Mouse (Mus musculus): ENCODE data around the gene Gm9639. TPM values are rescaled to one million over a fixed set of nuclear protein-coding genes. Genes with fewer than 3 reads are reported as not detected.
"Not testable (repeated sequence)": the region's sequence is repeated elsewhere in the genome, so short reads cannot be mapped to it uniquely, and the experiment has no call there.

Gm9639 gene
- polyA plus RNA-seq (2015; fragmentation: Nextera tagmentation; extraction: Ambion mirVana) = not detected in 2 replicates

DNA sequence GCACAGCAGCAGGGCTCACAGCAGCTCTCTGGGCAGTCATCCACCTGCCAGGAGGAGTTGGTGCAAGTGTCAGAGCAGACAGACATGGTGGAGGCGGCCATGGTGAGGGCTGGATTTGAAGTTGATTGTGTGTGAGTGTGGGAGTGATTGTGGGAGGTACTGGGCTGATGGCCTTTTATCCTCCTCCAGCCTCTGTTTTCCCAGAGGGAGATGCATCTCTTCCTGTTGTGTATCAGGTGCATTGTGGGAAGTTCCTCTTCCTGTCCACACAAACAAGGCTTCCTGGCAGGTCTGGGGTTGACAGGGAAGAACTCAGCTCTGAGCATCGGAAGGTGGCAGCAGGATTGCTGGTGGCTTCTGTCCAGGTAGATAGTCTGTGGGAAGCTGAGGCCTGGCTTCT is at the start of gene Gm9639:
Gene Gm9639 (minus strand): TSS at position 101 of the 400 bp plus-strand sequence.
- Histone ChIP-seq H3K4me1 (replicated peaks) (no peaks in the 10 kb centered on the region), H3K9me3 (no peaks in the 10 kb centered on the region), H3K27ac (replicated peaks) (no peak within 1 kb of the TSS), H3K9ac (no peak within 1 kb of the TSS), H3K36me3 (no peaks in the 10 kb centered on the region), H3K27me3 (no peaks in the 10 kb centered on the region), H3K4me2 (no peak within 1 kb of the TSS), H3K4me3 (no peak within 1 kb of the TSS)
- ATAC-seq (ENCODE audit: low FRiP score, low read depth) = no peak
- 68% methylated on average over 2 of the region's 2 CpGs for WGBS

DNA sequence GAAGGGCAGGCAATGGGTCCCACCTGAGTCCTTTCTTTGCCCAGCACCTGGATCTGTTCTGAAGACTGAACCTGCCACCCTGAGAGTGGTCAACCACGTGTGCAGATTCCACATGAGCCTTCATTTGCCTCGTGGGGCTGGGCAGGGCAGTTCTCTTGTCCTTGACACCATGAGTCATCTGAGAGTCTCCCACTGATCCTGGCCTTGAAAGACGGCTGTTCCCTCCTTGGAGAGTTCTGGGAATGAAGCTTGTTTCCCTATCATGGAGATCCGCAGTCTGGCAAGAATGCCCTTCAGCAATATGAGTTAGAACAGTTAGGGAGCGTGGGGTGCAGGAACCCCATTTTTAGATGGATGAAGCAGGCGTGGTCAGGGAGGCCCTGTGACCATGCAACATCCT is 44.1 kb upstream of the Gm9639 start:
- WGBS = 82% methylated on average over 6 of the region's 6 CpGs
- Histone ChIP-seq H3K4me1 (replicated peaks) (no peaks in the 10 kb centered on the region), H3K9ac (no peak overlapping the region), H3K4me2 (no peak overlapping the region), H3K36me3 (no peaks in the 10 kb centered on the region), H3K9me3 (peaks cover 6% of the 10 kb centered on the region; the same call in 1 of the 2 replicates), H3K4me3 (no peak overlapping the region), H3K27ac (replicated peaks) (no peak overlapping the region), H3K27me3 (no peaks in the 10 kb centered on the region)
- no peak for ATAC-seq (ENCODE audit: low FRiP score, low read depth)

DNA sequence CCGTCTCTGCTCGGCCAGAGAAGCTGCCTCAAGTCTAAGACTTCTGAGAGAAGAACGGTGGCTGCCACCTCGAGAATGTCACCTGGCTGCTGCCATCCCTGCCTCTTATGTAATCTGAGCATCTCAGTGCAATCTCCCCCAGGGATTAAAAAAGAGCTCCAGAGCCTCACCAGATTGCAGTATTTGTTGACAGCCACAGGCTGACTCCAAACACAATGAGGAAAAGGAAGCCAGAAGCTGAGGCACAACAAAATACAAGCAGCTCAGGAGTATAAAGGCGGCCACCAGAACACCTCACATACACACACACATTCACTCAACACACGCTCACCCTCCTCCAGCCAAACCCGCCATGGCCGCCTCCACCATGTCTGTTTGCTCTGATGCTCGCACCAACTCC is 40.8 kb upstream of the Gm9639 start, which contains the start of gene Krtap10-10:
Gene Krtap10-10 (plus strand): TSS at position 301 of the 400 bp plus-strand sequence.
- no peak for ATAC-seq (ENCODE audit: low FRiP score, low read depth)
- no peaks in the 10 kb centered on the region for H3K9me3 ChIP-seq
- H3K4me3 ChIP-seq = no peak within 1 kb of the TSS
- no peaks in the 10 kb centered on the region for H3K36me3 ChIP-seq
- WGBS = 63% methylated on average over 9 of the region's 9 CpGs
- H3K4me1 ChIP-seq (replicated peaks) = no peaks in the 10 kb centered on the region
- no peak within 1 kb of the TSS for H3K27ac ChIP-seq (replicated peaks)
- no peaks in the 10 kb centered on the region for H3K27me3 ChIP-seq
- H3K4me2 ChIP-seq = no peak within 1 kb of the TSS
- no peak within 1 kb of the TSS for H3K9ac ChIP-seq

DNA sequence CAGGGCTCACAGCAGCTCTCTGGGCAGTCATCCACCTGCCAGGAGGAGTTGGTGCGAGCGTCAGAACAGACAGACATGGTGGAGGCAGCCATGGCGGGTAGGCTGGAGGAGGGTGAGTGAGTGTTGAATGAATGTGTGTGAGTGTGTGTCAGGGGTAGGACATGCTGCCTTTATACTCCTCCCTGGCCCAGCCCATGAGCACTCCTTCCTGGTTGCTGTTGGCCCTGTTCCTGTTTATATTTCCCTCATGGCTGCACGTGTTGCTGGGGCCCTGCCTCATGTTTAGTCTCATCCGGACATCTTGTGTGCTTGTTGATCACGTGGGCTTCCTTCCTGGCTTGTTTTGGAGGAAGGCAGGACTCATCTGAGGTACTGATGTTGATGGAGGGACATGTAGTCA is 32.1 kb upstream of the Gm9639 start, which contains the start of gene Krtap10-4:
Gene Krtap10-4 (minus strand): TSS at position 145 of the 400 bp plus-strand sequence.
- Histone ChIP-seq H3K4me1 (replicated peaks) (no peaks in the 10 kb centered on the region), H3K9ac (no peak within 1 kb of the TSS), H3K9me3 (peaks cover 3% of the 10 kb centered on the region; the same call in 1 of the 2 replicates), H3K4me3 (no peak within 1 kb of the TSS), H3K27ac (replicated peaks) (no peak within 1 kb of the TSS), H3K27me3 (no peaks in the 10 kb centered on the region), H3K36me3 (no peaks in the 10 kb centered on the region), H3K4me2 (no peak within 1 kb of the TSS)
- no peak for ATAC-seq (ENCODE audit: low FRiP score, low read depth)
- 71% methylated on average over 6 of the region's 6 CpGs for WGBS

DNA sequence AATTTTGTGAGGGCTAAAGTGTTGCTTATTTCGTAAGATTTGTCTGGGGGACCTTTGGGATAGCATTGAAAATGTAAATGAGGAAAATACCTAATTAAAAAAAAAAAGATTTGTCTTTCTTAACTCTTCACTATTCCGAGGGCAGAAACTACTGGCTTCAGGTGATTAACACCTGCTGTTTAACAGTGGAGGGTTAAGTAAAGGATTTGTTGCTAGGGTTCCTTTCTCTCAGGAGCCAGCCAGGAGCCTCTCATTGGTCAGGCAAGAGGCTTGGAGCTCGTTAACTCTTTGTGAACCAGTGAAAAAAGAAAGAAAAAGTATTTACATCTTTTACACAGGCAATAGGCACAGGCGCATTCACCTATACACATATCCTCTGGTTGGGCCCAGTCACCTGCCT is 24.3 kb upstream of the Gm9639 start:
- Histone ChIP-seq H3K4me3 (no peak overlapping the region), H3K27ac (replicated peaks) (no peak overlapping the region), H3K36me3 (no peaks in the 10 kb centered on the region), H3K9me3 (peaks cover 3% of the 10 kb centered on the region; the same call in 1 of the 2 replicates), H3K4me1 (replicated peaks) (0 out of 2 replicates have a peak, but pooled peaks cover 4% of the 10 kb centered on the region), H3K27me3 (no peaks in the 10 kb centered on the region), H3K9ac (no peak overlapping the region), H3K4me2 (no peak overlapping the region)
- 54% methylated on average over 4 of the region's 4 CpGs for WGBS
- ATAC-seq (ENCODE audit: low FRiP score, low read depth) = no peak

DNA sequence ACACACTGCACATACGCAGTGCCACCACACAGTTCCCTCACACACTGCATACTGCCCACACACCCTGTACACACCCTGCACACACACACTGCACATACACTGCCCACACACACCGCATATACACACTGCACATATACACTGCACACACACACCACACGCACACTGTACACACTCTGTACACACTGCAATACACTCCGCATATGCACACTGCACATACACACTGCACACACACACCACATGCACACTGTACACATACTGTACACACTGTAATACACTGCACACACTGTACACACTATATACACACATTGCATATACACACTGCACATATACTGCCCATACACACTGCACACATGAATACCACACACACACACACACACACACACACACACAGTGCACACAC is 23.6 kb upstream of the Gm9639 start:
- Histone ChIP-seq H3K36me3 (no peaks in the 10 kb centered on the region), H3K27me3 (no peaks in the 10 kb centered on the region), H3K4me2 (no peak overlapping the region), H3K9me3 (peaks cover 3% of the 10 kb centered on the region; the same call in 1 of the 2 replicates), H3K27ac (replicated peaks) (no peak overlapping the region), H3K9ac (no peak overlapping the region), H3K4me1 (replicated peaks) (0 out of 2 replicates have a peak, but pooled peaks cover 4% of the 10 kb centered on the region), H3K4me3 (no peak overlapping the region)
- WGBS = 98% methylated on average over 4 of the region's 4 CpGs
- ATAC-seq (ENCODE audit: low FRiP score, low read depth) = peak; percentile 63; the same call in 1 of the 2 replicates

DNA sequence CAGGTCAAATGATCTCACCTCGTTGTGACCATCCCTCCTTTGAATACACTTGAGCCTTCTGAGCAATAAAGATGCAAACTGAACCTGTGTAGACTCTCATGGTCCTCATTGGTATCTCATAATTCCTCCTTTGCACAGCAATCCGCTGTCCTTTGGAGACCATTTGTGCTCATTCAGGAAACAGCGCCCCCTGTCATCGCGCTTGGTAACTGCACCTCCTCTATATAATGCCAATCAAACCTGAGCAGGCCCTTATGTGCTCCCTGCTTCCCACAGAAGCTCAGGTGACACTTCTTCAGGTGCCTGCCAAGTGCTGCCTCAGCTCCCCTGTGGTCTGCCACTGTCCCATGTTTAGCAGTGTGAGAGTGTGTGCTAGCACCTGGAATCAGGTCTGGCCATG is 20.6 kb upstream of the Gm9639 start:
- H3K27me3 ChIP-seq = no peaks in the 10 kb centered on the region
- no peaks in the 10 kb centered on the region for H3K36me3 ChIP-seq
- no peaks in the 10 kb centered on the region for H3K9me3 ChIP-seq
- 0 out of 2 replicates have a peak, but pooled peaks cover 4% of the 10 kb centered on the region for H3K4me1 ChIP-seq (replicated peaks)
- H3K27ac ChIP-seq (replicated peaks) = no peak overlapping the region
- no peak overlapping the region for H3K4me3 ChIP-seq
- no peak overlapping the region for H3K4me2 ChIP-seq
- no peak overlapping the region for H3K9ac ChIP-seq
- 35% methylated on average over 5 of the region's 5 CpGs for WGBS
- no peak for ATAC-seq (ENCODE audit: low FRiP score, low read depth)

DNA sequence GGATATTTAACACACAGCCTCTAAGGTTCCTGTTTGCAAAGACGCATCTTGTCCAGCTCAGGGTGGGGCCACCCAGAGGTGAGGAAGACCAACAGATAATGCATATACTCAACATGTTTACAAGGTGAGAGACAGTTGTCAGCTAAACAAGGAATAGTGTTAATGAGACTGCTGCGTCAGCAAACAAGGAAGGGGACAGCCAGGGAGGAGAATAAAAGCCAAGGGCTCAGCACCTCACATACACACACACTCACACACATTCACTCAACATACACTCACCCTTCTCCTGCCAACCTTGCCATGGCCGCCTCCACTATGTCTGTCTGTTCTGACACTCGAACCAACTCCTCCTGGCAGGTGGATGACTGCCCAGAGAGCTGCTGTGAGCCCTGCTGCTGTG is 19.5 kb upstream of the Gm9639 start, which contains the start of gene Gm2696:
Gene Gm2696 (plus strand): TSS at position 301 of the 400 bp plus-strand sequence.
- Histone ChIP-seq H3K27me3 (no peaks in the 10 kb centered on the region), H3K4me1 (replicated peaks) (0 out of 2 replicates have a peak, but pooled peaks cover 4% of the 10 kb centered on the region), H3K36me3 (no peaks in the 10 kb centered on the region), H3K4me3 (no peak within 1 kb of the TSS), H3K9ac (no peak within 1 kb of the TSS), H3K4me2 (no peak within 1 kb of the TSS), H3K9me3 (no peaks in the 10 kb centered on the region), H3K27ac (replicated peaks) (no peak within 1 kb of the TSS)
- no peak for ATAC-seq (ENCODE audit: low FRiP score, low read depth)
- 62% methylated on average over 4 of the region's 4 CpGs for WGBS

DNA sequence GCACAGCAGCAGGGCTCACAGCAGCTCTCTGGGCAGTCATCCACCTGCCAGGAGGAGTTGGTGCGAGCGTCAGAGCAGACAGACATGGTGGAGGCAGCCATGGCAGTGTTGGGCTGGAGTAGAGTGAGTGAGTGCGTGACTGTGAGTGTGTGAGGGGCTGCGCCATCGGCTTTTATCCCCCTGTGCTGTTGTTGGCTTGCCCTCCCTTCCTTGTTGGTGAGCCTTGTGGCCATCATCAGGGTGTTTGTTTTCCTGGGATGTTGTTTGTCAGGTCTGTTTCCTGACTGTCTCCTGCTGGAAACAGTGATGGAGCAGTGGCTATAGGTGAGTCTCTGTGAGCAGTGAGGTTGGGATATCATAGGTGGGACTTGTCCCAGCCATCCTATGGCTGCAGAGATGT is 16.9 kb upstream of the Gm9639 start, which contains the start of gene Gm9507:
Gene Gm9507 (minus strand): TSS at position 101 of the 400 bp plus-strand sequence.
- 75% methylated on average over 5 of the region's 5 CpGs for WGBS
- Histone ChIP-seq H3K4me3 (no peak within 1 kb of the TSS), H3K4me1 (replicated peaks) (0 out of 2 replicates have a peak, but pooled peaks cover 4% of the 10 kb centered on the region), H3K9ac (no peak within 1 kb of the TSS), H3K9me3 (no peaks in the 10 kb centered on the region), H3K4me2 (no peak within 1 kb of the TSS), H3K36me3 (no peaks in the 10 kb centered on the region), H3K27ac (replicated peaks) (no peak within 1 kb of the TSS), H3K27me3 (no peaks in the 10 kb centered on the region)
- ATAC-seq (ENCODE audit: low FRiP score, low read depth) = no peak

DNA sequence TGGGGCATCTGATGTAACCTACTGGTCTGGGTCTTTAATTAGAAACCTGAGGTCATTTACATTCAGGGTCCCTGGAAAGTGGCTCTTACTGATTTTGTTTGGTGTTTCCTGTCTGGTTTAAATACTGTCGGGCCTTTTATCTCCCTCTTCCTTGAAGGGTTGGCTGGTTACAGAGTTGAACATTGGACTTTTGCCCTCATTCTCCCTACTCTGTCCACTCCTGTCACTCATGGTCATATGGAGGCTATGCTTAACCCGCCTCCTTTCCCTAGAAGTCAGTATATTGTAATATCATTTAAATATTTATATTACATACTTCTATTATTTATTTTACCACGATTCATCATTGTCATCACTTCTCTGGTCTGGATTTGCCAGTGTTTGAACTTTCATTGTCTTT is 9.2 kb upstream of the Gm9639 start:
- no peak overlapping the region for H3K9ac ChIP-seq
- H3K36me3 ChIP-seq = no peaks in the 10 kb centered on the region
- ATAC-seq (ENCODE audit: low FRiP score, low read depth) = no peak
- H3K27me3 ChIP-seq = no peaks in the 10 kb centered on the region
- no peak overlapping the region for H3K4me2 ChIP-seq
- H3K4me1 ChIP-seq (replicated peaks) = no peaks in the 10 kb centered on the region
- WGBS = 83% methylated on average over 3 of the region's 3 CpGs
- H3K9me3 ChIP-seq = no peaks in the 10 kb centered on the region
- no peak overlapping the region for H3K4me3 ChIP-seq
- H3K27ac ChIP-seq (replicated peaks) = no peak overlapping the region

DNA sequence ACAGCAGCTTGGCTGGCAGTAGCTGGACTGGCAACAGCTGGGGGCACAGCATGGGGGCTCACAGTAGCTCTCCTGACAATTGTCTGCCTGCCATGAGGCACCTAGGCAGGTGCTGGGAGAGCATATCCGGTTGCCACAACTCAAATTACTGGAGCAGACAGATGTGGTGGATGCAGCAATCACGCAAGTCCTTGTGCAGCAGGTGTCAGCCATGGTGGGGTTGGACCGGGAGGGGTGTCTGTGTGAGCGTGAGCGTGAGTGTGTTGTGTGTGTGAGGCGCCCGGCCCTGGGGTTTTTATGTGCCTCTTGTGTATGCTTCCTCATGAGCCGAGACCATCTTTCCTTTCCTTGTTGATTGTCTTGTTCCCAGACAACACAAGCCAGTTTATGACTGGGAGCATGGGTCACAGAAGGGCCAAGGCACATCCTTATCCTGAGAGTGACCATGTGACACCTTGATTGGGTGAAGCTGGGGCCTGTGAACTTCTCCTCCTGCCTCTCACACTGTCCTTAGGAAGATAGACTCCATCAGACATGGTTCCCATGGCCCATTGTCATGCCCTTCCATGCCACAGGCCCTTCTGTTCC is 4.1 kb upstream of the Gm9639 start, which contains the start of gene Gm19668:
Gene Gm19668 (minus strand): TSS at position 213 of the 588 bp plus-strand sequence.
- ATAC-seq (ENCODE audit: low FRiP score, low read depth) = no peak
- WGBS = 53% methylated on average over 8 of the region's 8 CpGs
- no peaks in the 10 kb centered on the region for H3K4me1 ChIP-seq (replicated peaks)
- no peaks in the 10 kb centered on the region for H3K36me3 ChIP-seq
- no peaks in the 10 kb centered on the region for H3K27me3 ChIP-seq
- H3K9me3 ChIP-seq = no peaks in the 10 kb centered on the region
- H3K4me3 ChIP-seq = no peak within 1 kb of the TSS
- H3K27ac ChIP-seq (replicated peaks) = no peak within 1 kb of the TSS
- H3K9ac ChIP-seq = no peak within 1 kb of the TSS
- H3K4me2 ChIP-seq = no peak within 1 kb of the TSS

DNA sequence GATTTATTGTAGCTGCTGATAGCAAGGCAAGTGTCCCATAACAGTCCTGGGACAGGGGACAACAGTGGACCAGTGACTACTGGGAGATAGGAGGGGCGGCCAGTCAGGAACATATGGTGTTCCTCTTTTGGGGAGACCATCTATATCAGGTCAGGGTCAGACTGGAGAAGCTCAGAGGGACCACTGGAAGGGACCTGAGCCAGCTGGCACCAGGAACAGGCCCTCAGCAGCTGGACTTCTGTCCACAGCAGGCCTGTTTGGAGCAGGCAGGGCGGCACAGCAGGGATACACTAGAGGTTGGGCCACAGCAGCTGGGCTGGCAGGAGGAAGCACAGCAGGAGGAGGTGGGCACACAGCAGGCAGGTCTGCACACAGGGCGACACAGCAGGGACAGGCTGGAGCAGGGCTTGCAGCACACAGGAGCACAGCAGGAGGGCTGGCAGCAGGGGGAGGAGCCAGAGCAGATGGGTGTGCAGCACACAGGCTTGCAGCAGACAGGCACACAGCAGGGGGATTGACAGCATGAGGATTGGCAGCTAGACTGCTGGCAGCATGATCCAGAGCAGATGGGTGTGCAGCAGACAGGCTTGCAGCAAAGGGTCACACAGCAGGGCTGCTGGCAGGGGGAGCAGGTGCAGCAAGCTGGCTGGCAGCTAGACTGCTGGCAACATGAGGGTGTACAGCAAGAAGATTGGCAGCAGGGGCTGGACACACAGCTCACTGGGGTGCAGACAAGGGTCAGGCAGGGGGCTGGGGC is 3.5 kb upstream of the Gm9639 start:
- H3K4me2 ChIP-seq; H3K9ac ChIP-seq; H3K27ac ChIP-seq (replicated peaks); H3K27me3 ChIP-seq; H3K9me3 ChIP-seq; H3K4me1 ChIP-seq (replicated peaks); H3K36me3 ChIP-seq; H3K4me3 ChIP-seq; ATAC-seq (ENCODE audit: low FRiP score, low read depth): not testable (repeated sequence)
- WGBS = 34% methylated on average over 3 of the region's 3 CpGs
